Mouse (Mus musculus) lung, embryonic 15.5 days (tissue): ENCODE results near the gene Wdr37. TPM values are rescaled to one million over a fixed set of nuclear protein-coding genes. Genes with fewer than 3 reads are reported as not detected.

Experiments used
- ATAC-seq: fragments of 200-750 bp; cut with Nextera tagmentation; 2 replicates; pipeline ENCODE4 v1.8.0; 2017; ENCODE audit warnings: moderate number of reproducible peaks, borderline replicate concordance; ENCODE audit not compliant: low FRiP score, low TSS enrichment; ENCODE audit errors: extremely low read depth
- H3K27ac ChIP-seq: fragments of 300-500 bp; sonication (generic); 2 replicates; pipeline ENCODE4 v1.5.1; 2015; ENCODE audit warnings: moderate library complexity, mild to moderate bottlenecking, inconsistent platforms
- H3K27me3 ChIP-seq: fragments of 300-500 bp; sonication (generic); 2 replicates; pipeline ENCODE4 v1.6.1; 2015; ENCODE audit warnings: inconsistent platforms
- H3K36me3 ChIP-seq: fragments of 300-500 bp; sonication (generic); 2 replicates; pipeline ENCODE4 v1.6.1; 2015; ENCODE audit warnings: inconsistent platforms
- H3K4me1 ChIP-seq: fragments of 300-500 bp; sonication (generic); 2 replicates; pipeline ENCODE4 v1.6.1; 2015; ENCODE audit warnings: inconsistent platforms
- H3K4me2 ChIP-seq: fragments of 300-500 bp; sonication (generic); 2 replicates; pipeline ENCODE4 v1.6.1; 2015; ENCODE audit warnings: inconsistent platforms, mild to moderate bottlenecking, moderate library complexity
- H3K4me3 ChIP-seq: fragments of 300-500 bp; sonication (generic); 2 replicates; pipeline ENCODE4 v1.5.1; 2015; ENCODE audit warnings: mild to moderate bottlenecking, inconsistent platforms
- H3K9ac ChIP-seq: fragments of 300-500 bp; sonication (generic); 2 replicates; pipeline ENCODE4 v1.6.1; 2015; ENCODE audit warnings: inconsistent platforms
- H3K9me3 ChIP-seq: fragments of 300-500 bp; sonication (generic); 2 replicates; pipeline ENCODE4 v1.6.1; 2016; ENCODE audit warnings: inconsistent platforms
- WGBS: fragments of 180-500 bp; shearing (Covaris S2); methylation state at CpG from one replicate; pipeline ENCODE4 v1.1.7; 2015; 5-methylcytosine and 5-hydroxymethylcytosine counted together
- microRNA-seq: library from miRNA; unstranded; fragments of <30 nt; microRNA quantifications from one replicate; pipeline ENCODE4, GENCODE M21; 2016
- polyA plus RNA-seq: library from polyadenylated mRNA; unstranded; fragments of >200 nt; fragmentation: Nextera tagmentation; extraction: Ambion mirVana; gene quantifications from 2 replicates; pipeline ENCODE4 v1.2.1, GENCODE M21; 2015

Wdr37 gene
- polyA plus RNA-seq, 1 experiment from 2014 or later = 22.1 TPM

- H3K4me1 ChIP-seq = no peaks in the 10 kb centered on the region
- no peak overlapping the region for H3K4me3 ChIP-seq
- no peak overlapping the region for H3K4me2 ChIP-seq
- no peaks in the 10 kb centered on the region for H3K36me3 ChIP-seq
- WGBS = 45% methylated on average over 8 of the region's 8 CpGs
- H3K9ac ChIP-seq = no peak overlapping the region
- H3K9me3 ChIP-seq = no peaks in the 10 kb centered on the region
- no peak for ATAC-seq
- no peaks in the 10 kb centered on the region for H3K27me3 ChIP-seq
- no peak overlapping the region for H3K27ac ChIP-seq
Observed at GRCm38 (mm10) chr13:8793217-8793616, 78.5 kb downstream of the Wdr37 start.

- no peak overlapping the region for H3K9ac ChIP-seq
- ATAC-seq = no peak; the same call in 1 of the 2 replicates
- 38% methylated on average over 9 of the region's 9 CpGs for WGBS
- H3K4me3 ChIP-seq = no peak overlapping the region
- H3K9me3 ChIP-seq = no peaks in the 10 kb centered on the region
- no peaks in the 10 kb centered on the region for H3K27me3 ChIP-seq
- H3K4me1 ChIP-seq = no peaks in the 10 kb centered on the region
- no peak overlapping the region for H3K4me2 ChIP-seq
- H3K27ac ChIP-seq = no peak overlapping the region
- H3K36me3 ChIP-seq = no peaks in the 10 kb centered on the region
Observed at GRCm38 (mm10) chr13:8785185-8785584, 86.5 kb downstream of the Wdr37 start.

DNA sequence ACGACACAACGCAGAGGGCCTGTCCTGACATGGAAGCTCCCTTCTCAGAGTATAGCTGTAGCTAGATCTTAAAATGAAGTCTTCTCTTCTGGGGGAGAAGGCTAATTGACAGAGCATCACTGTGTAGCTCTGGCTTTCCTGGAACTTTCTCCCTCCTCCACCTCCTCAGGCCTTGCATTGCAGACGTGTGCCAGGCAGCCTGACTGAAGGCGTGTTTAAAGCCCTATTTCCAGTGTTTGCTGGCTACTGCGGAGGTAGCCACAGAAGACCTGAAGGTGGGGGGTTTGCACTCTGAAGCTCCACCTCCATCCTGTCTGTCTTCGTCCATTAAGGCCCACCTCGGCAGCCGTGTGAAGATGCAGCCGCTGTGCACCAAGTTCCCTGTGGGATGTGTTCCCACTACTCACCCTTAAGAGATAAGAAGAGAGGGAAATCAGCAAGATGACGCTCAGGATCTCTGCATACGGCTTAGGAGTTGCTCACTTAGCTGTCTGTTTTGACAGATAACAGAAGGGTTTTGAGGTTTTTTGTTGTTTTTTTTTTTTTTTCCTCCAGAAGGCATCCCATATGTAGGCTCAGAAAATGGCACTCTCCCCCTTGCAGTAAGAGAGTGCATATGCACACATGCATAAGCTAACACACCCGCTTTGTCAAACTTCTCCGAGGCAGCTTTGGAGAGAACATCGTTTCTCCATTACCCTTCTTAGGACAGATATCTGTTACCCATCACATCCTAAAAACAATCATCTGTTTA lies 87.2 kb downstream of the Wdr37 start:
- no peak for ATAC-seq
- Histone ChIP-seq H3K4me1 (no peaks in the 10 kb centered on the region), H3K27ac (no peak overlapping the region), H3K9me3 (no peaks in the 10 kb centered on the region), H3K36me3 (no peaks in the 10 kb centered on the region), H3K4me3 (no peak overlapping the region), H3K9ac (no peak overlapping the region), H3K27me3 (no peaks in the 10 kb centered on the region), H3K4me2 (no peak overlapping the region)
- 61% methylated on average over 14 of the region's 14 CpGs for WGBS

DNA sequence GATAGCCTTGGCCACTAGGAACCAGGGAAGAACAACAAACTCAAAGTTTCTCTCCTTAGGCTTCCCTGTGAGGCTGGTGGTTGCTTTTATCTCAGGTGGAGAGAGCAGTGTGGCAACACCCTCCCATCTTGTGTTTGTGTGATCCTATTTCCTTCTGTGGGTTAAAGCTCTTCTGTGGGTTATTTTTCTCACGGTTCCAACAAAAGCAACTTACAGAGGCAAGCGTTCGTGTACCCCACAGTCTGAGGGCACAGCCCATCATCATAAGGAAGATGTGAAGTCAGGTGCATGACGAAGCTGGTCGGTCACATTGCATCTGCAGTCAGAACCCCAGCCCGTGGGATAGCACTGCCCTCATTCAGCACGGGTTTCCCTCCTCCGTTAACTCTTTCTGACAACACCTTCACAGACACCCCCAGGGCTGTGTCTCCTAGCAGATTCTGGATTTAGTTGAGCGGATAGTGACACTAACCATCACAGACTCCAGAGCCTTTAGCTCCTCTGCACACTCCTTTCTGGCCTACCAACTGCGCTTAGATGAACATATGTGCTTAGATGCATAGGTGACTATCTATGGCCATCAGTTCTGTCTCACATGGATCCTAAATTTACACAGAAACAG lies 87.9 kb downstream of the Wdr37 start:
- ATAC-seq = no peak
- Histone ChIP-seq H3K27me3 (no peaks in the 10 kb centered on the region), H3K36me3 (no peaks in the 10 kb centered on the region), H3K4me2 (no peak overlapping the region), H3K27ac (no peak overlapping the region), H3K4me3 (no peak overlapping the region), H3K9ac (no peak overlapping the region), H3K9me3 (no peaks in the 10 kb centered on the region), H3K4me1 (no peaks in the 10 kb centered on the region)
- WGBS = 71% methylated on average over 10 of the region's 10 CpGs

DNA sequence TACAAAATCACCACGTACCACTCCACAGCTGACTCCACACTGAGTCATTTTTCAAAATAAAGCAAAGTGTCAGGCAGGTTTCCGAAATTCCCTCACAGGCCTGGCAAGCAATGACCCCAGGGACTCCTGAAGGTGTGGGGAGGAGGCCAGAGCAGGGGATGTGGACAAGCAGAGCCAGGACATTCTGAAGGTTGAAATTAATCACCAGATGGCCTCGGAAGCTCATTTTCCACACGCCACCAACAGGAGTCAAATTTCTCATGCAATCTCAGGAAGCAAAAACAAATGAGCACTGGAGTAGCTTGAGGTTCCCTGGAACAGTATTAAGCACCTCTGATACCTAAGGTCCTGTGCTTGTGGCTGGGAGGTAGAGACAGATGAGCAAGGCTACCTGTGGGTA lies 89.1 kb downstream of the Wdr37 start:
- Histone ChIP-seq H3K9ac (no peak overlapping the region), H3K36me3 (no peaks in the 10 kb centered on the region), H3K4me1 (no peaks in the 10 kb centered on the region), H3K4me3 (no peak overlapping the region), H3K9me3 (no peaks in the 10 kb centered on the region), H3K27me3 (no peaks in the 10 kb centered on the region), H3K27ac (no peak overlapping the region), H3K4me2 (no peak overlapping the region)
- ATAC-seq = no peak
- WGBS = 29% methylated on average over 4 of the region's 4 CpGs

GRCm38 (mm10) chr13:8780441-8780840 lies 91.3 kb downstream of the Wdr37 start:
- no peak overlapping the region for H3K9ac ChIP-seq
- H3K27ac ChIP-seq = no peak overlapping the region
- 51% methylated on average over 4 of the region's 4 CpGs for WGBS
- no peak for ATAC-seq
- H3K9me3 ChIP-seq = no peaks in the 10 kb centered on the region
- no peak overlapping the region for H3K4me3 ChIP-seq
- H3K4me2 ChIP-seq = no peak overlapping the region
- no peaks in the 10 kb centered on the region for H3K4me1 ChIP-seq
- H3K36me3 ChIP-seq = no peaks in the 10 kb centered on the region
- H3K27me3 ChIP-seq = no peaks in the 10 kb centered on the region

GRCm38 (mm10) chr13:8770616-8771015 lies 101.1 kb downstream of the Wdr37 start:
- Histone ChIP-seq H3K36me3 (no peaks in the 10 kb centered on the region), H3K27me3 (no peaks in the 10 kb centered on the region), H3K27ac (no peak overlapping the region), H3K4me1 (no peaks in the 10 kb centered on the region), H3K9me3 (no peaks in the 10 kb centered on the region), H3K4me2 (no peak overlapping the region), H3K9ac (no peak overlapping the region), H3K4me3 (no peak overlapping the region)
- 32% methylated on average over 4 of the region's 4 CpGs for WGBS
- no peak for ATAC-seq

GRCm38 (mm10) chr13:8769654-8770227 lies 102.0 kb downstream of the Wdr37 start:
- WGBS = 94% methylated on average over 7 of the region's 7 CpGs
- Histone ChIP-seq H3K4me1 (no peaks in the 10 kb centered on the region), H3K27me3 (no peaks in the 10 kb centered on the region), H3K4me3 (no peak overlapping the region), H3K9ac (no peak overlapping the region), H3K36me3 (no peaks in the 10 kb centered on the region), H3K9me3 (no peaks in the 10 kb centered on the region), H3K27ac (no peak overlapping the region), H3K4me2 (no peak overlapping the region)
- no peak for ATAC-seq

DNA sequence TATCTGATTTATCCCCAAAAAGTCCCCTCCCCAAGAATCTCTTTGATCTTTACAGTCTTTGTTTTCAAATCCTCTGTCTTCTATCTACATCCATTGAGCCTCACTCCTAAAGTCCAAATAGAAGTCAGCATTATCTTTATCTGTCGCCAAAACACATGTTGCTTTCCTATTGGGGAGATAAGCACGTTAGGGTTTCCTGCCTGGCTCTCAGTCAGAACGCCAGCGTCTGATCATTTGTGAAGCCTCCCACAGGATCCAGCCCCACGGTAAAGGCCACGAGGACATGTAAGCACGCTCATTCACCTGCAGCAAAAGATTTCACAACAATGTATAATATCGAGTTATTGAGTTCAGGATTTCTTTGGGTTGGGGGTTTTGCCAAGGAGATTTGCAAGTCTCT lies 110.8 kb downstream of the Wdr37 start:
- no peaks in the 10 kb centered on the region for H3K4me1 ChIP-seq
- no peak overlapping the region for H3K27ac ChIP-seq
- H3K4me3 ChIP-seq = no peak overlapping the region
- H3K9ac ChIP-seq = no peak overlapping the region
- H3K27me3 ChIP-seq = no peaks in the 10 kb centered on the region
- no peaks in the 10 kb centered on the region for H3K36me3 ChIP-seq
- H3K4me2 ChIP-seq = no peak overlapping the region
- WGBS = 19% methylated on average over 8 of the region's 8 CpGs
- no peaks in the 10 kb centered on the region for H3K9me3 ChIP-seq
- no peak for ATAC-seq

Small RNA genes within 50 kb of the gene (microRNA-seq; reads per million reads assigned to microRNA genes)
- not detected for gene Gm22750

Other genes with a start within 250 kb of the Wdr37 start
- gene Idi1, start 13.6 kb upstream of the Wdr37 start, polyA plus RNA-seq = 67.9 and 73.0 TPM in 2 replicates
- not detected in 2 replicates for gene Gm9745, start 76.3 kb upstream of the Wdr37 start, polyA plus RNA-seq
- 0.06 TPM in 1 of 2 replicates, not detected in the other for gene Idi2, start 81.0 kb upstream of the Wdr37 start, polyA plus RNA-seq
- 72.5 and 78.8 TPM in 2 replicates for gene Gtpbp4, start 124.2 kb upstream of the Wdr37 start, polyA plus RNA-seq
- gene Larp4b, start 222.0 kb upstream of the Wdr37 start, polyA plus RNA-seq = 31.2 and 32.4 TPM in 2 replicates